Mouse (Mus musculus): ENCODE results near the gene Gabarap. TPM values are rescaled to one million over a fixed set of nuclear protein-coding genes. Genes with fewer than 3 reads are reported as not detected.
A peak's percentile ranks its signal among the peaks of the same experiment; 100 is the strongest.
"Not testable (repeated sequence)": the region's sequence is repeated elsewhere in the genome, so short reads cannot be mapped to it uniquely, and the experiment has no call there.

Gabarap gene
- 495 and 507 TPM in 2 replicates for polyA plus RNA-seq (2015; fragmentation: Nextera tagmentation; extraction: Ambion mirVana)

DNA sequence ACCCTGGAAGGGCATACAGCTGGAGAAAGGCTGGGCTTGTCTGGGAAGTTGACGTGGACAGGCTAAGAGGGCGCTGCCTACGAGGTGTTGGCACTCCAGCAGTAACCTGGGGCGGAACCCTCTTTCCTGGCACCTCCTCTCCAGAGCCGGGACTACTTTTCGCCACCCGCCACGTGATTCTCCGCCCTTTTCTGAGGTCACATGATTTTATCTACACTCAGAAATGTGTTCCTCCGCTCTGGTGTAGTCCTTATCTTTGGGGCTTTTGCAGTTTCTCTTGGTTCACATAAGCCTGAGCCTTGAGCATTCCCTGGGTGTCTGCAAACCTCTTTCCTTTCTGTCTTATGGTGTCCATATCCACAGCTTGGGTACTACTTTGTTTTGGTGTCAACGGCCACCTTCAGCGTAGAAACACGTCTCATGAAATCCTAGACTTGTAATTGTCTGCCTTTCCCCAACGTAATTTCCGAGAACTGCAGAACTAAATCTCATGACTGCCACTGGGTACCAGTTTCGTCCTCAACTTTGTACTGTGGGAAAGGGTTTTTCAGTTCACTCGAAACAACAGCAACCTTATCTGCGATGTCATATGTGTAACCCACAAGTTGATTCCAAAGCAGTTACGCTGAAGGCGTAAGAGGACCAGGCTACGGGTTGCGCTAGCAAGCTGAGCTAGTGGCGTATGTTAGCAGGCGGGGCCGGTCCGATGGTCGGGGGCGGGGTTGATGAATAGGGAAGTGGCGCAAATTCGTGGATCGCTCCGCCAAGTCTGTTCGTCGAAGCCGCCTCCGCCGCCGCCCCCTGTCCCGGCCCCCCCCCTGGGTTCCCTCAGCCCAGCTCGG is at the start of gene Gabarap:
Gene Gabarap (plus strand): TSS at position 294 of the 842 bp plus-strand sequence.
- peak; percentile 73 for ATAC-seq (replicated peaks)
- peaks cover 32% of the 10 kb centered on the region for H3K4me1 ChIP-seq
- H3K36me3 ChIP-seq (replicated peaks) = peaks cover 28% of the 10 kb centered on the region; the same call in 1 of the 2 replicates
- peak within 1 kb of the TSS; percentile 72 for H3K4me2 ChIP-seq
- no peaks in the 10 kb centered on the region for H3K27me3 ChIP-seq (replicated peaks)
- H3K9ac ChIP-seq = peak within 1 kb of the TSS; percentile 90
- no peaks in the 10 kb centered on the region for H3K9me3 ChIP-seq
- under 1% methylated on average over 39 of the region's 40 CpGs for WGBS
- peak within 1 kb of the TSS; percentile 92 for H3K27ac ChIP-seq
- H3K4me3 ChIP-seq = peak within 1 kb of the TSS; percentile 89

DNA sequence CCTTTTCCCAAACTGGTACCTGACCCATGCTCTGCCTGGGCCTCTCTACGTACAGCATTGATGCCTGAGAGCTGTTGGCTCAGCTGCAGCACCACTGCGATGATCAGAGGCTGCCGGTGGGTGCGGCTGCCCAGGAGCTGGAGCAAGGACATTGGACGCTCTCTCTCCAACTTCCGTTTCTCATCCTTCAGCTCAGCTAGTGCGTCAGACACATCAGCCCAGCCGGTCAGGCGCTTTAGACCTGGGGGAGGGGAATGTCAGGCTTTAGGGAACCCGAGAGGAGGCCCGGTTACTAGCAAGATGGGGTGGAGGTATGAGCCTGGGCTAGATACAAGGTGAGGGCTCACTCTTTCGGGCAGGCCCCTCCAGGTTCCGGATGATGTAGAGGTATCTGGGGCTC is 45.7 kb upstream of the Gabarap start:
- Histone ChIP-seq H3K4me3 (no peak overlapping the region), H3K36me3 (replicated peaks) (no peaks in the 10 kb centered on the region), H3K27me3 (replicated peaks) (0 out of 2 replicates have a peak, but pooled peaks cover 4% of the 10 kb centered on the region), H3K4me1 (peaks cover 16% of the 10 kb centered on the region), H3K9me3 (no peaks in the 10 kb centered on the region), H3K9ac (no peak overlapping the region), H3K4me2 (no peak overlapping the region), H3K27ac (no peak overlapping the region)
- WGBS = 83% methylated on average over 13 of the region's 13 CpGs
- ATAC-seq (replicated peaks) = no peak

DNA sequence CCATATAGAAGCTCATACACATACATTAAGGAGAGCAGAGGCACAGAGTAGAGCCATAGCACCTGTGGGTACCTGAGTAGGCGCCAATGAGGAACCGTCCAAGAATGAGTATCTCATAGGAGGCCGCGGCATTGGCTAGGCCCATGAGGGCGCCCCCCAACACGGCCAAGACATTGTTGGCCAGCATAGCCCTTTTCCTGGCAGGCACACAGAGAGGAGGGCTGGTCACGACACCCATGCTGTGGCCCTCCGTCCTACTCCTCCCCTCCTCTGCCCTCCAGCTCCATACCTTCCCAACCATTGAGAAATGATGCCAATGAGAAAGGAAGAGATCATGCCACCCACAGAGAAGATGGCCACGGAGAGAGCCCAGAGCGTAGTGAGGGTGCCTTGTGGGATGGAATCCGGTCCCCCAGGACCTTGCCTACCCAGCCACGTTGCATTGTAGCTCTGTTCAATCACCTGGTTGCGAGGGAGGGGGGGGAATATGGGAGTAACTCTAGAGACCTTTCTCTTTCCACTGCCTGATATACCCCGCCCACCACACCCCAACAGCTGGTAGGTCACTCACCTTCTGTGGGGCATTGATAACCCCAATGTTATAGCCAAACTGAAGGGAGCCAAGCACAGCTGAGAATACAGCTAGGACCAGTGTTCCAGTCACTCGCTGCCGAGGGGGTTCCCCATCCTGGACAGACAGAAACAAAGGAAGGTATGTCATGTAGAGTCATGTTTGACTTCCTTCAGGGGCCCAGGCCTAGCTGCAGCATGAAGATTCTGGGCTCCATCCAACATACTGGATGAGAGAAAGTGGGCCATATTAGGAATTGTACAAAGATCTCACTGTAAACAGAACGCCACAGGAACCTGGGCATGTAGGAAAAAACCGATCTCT is 44.7 kb upstream of the Gabarap start:
- H3K9me3 ChIP-seq = no peaks in the 10 kb centered on the region
- H3K27ac ChIP-seq = no peak overlapping the region
- no peak overlapping the region for H3K4me2 ChIP-seq
- H3K36me3 ChIP-seq (replicated peaks) = no peaks in the 10 kb centered on the region
- WGBS = 93% methylated on average over 18 of the region's 18 CpGs
- H3K27me3 ChIP-seq (replicated peaks) = 0 out of 2 replicates have a peak, but pooled peaks cover 4% of the 10 kb centered on the region
- ATAC-seq (replicated peaks) = no peak
- no peak overlapping the region for H3K4me3 ChIP-seq
- peaks cover 16% of the 10 kb centered on the region for H3K4me1 ChIP-seq
- H3K9ac ChIP-seq = no peak overlapping the region

DNA sequence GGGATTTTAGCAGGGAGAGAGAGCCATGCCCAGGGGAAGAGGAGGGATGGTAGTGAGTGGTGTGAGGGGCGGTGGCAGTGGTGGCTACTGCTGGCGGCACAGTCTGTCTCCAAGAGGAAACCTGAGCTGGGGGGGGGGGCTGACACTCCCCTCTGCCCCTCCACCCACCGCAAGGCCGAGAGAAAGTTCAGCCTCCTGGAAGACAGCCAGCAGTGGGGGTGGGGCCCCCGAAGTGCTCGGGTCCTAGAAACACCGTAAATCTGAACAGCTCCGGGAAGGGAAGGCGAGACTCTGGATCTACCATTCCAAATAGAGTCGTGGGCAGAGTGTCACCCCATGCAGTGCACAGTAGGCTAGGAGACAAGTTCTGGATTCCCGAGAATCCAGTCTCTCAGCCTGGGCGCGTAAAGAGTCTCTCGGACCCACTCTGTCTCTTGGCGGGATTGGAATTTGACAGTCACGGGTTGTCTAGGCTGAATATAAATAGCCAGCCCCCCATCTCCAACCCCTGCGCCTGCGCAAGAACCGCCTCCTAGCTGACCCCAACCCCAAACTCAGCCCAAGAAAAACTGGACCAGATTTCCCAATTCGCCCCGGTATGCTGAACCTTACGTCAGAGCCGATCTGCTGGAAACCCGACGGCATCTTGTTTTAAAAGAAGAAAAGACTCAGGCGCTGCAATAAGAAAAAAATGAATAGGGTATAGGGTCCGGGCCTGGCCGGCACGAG is 43.4 kb upstream of the Gabarap start:
- Histone ChIP-seq H3K36me3 (replicated peaks) (no peaks in the 10 kb centered on the region), H3K9ac (peak overlapping the region; percentile 25; the same call in 1 of the 2 replicates), H3K4me2 (peak overlapping the region; percentile 55), H3K4me3 (peak overlapping the region; percentile 44), H3K9me3 (no peaks in the 10 kb centered on the region), H3K27ac (no peak overlapping the region), H3K4me1 (peaks cover 16% of the 10 kb centered on the region), H3K27me3 (replicated peaks) (0 out of 2 replicates have a peak, but pooled peaks cover 7% of the 10 kb centered on the region)
- ATAC-seq (replicated peaks) = peak; percentile 41
- 3% methylated on average over 29 of the region's 29 CpGs for WGBS

DNA sequence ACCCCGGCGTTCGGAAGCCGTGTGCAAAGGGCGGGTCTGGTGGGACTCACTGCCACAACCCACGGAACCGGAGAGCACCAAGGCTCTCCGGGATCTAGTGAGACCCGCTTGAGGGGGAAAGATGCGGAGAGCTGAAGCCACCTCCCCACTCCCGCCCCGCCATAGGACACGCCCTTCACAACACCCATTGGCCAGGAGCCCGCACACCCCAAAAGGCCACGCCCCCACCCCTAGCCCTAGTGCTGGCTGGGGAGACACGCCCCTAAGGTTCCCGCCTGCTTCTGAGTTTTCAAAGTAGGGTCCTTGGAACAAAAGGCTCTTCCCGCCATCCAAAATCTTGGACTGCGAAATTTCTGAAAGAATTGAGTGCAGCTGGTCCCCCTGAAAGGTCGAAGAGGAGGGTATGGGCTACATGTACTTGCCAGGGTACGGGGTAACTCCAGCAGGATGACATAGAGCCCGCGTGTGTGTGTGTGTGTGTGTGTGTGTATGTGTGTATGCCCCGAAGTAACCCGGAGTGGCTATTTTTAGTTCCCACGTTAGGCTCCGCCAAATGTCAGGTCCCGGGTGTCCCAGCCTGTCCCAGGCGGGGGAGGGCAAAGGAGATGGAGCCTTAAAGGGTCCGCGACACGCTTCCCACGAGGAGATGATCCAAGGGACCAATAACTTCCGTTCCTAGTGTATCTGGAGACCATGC is 42.7 kb upstream of the Gabarap start, which contains the start of gene Slc2a4:
Gene Slc2a4 (minus strand): TSS at position 123 of the 697 bp plus-strand sequence.
- Histone ChIP-seq H3K27ac (0 out of 2 replicates have a peak within 1 kb of the TSS, but pooled peaks have one; percentile 16), H3K27me3 (replicated peaks) (0 out of 2 replicates have a peak, but pooled peaks cover 7% of the 10 kb centered on the region), H3K4me2 (peak within 1 kb of the TSS; percentile 55), H3K9ac (peak within 1 kb of the TSS; percentile 25; the same call in 1 of the 2 replicates), H3K4me3 (peak within 1 kb of the TSS; percentile 44), H3K9me3 (no peaks in the 10 kb centered on the region), H3K4me1 (peaks cover 16% of the 10 kb centered on the region), H3K36me3 (replicated peaks) (no peaks in the 10 kb centered on the region)
- ATAC-seq (replicated peaks) = peak; percentile 91
- 0% methylated on average over 34 of the region's 34 CpGs for WGBS

DNA sequence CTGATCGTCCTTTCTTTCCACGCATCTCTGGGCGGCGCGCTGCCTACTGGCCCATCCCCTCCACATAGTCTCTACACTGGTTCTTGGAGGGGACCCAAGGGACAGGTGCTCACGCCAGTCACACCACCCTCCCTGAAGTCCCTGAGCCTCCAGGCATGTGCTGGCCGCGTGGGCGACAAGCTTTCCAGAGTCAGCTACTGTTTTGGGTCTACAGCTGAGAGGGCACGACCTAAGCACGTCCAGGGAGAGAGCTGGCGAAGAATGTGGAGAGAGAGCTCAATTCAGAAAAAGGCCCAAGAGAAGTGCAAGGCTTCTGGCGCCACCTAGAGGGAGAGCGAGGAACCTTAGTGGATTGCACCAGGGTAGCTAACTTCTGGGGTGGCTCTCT is 42.2 kb upstream of the Gabarap start:
- Histone ChIP-seq H3K4me3 (peak overlapping the region; percentile 44), H3K9me3 (no peaks in the 10 kb centered on the region), H3K36me3 (replicated peaks) (no peaks in the 10 kb centered on the region), H3K4me1 (peaks cover 16% of the 10 kb centered on the region), H3K27me3 (replicated peaks) (0 out of 2 replicates have a peak, but pooled peaks cover 7% of the 10 kb centered on the region), H3K27ac (0 out of 2 replicates have a peak overlapping the region, but pooled peaks have one; percentile 16), H3K9ac (no peak overlapping the region), H3K4me2 (peak overlapping the region; percentile 55)
- WGBS = under 1% methylated on average over 14 of the region's 14 CpGs
- ATAC-seq (replicated peaks) = peak; percentile 71

DNA sequence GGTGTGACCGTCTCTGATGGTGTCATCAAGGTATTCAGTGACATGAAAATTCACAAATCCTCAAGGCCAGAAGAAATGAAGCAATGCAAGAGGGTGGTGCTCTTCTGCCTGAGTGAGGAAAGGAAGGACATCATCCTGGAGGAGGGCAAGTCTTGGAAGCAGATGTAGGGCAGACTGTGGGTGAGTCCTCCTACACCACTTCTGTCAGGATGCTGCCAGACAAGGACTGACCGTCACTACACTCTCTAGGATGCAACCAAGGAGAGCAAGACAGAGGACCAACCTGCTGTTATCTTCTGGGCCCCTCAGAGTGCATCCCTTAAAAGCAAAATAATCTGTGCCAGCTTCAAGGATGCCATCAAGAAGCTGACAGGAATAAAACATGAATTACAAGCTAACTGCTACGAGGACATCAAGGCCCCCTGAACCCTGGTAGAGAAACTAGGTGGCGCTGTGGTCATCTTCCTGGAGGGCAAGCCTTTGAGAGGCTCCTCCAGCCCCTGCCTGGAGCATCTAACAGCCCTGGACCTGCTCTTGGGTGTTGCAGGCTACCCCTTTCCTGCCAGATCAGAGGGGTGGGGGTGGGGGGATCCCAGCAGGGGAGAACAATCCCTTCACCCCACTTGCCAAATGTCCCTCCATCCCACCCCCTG is 40.0 kb upstream of the Gabarap start:
- Histone ChIP-seq H3K27ac (no peak overlapping the region), H3K4me3 (no peak overlapping the region), H3K4me1 (peaks cover 16% of the 10 kb centered on the region), H3K9me3 (no peaks in the 10 kb centered on the region), H3K4me2 (no peak overlapping the region), H3K27me3 (replicated peaks) (0 out of 2 replicates have a peak, but pooled peaks cover 7% of the 10 kb centered on the region), H3K9ac (no peak overlapping the region), H3K36me3 (replicated peaks) (no peaks in the 10 kb centered on the region)
- WGBS = 41% methylated on average over 4 of the region's 4 CpGs
- no peak for ATAC-seq (replicated peaks)

DNA sequence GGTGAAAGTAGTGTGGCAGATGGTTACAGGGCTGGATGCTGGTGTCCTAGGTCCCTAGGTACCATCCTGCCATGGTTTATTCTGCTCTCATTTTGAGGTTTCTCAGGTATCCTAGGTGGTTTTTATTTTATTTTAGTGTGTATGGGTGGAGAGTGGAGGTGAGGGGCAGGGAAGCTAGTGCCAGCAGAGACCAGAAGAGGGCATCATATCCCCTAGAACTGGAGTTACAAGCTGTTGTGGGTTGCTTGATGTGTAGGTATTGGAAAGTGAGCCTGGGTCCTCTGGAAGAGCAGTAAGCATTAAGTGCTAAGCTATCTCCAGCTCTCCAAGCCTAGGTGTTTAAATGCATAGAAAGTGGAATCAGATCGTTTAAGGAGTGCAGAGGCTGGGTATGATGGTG is 38.7 kb upstream of the Gabarap start:
- Histone ChIP-seq H3K27ac (no peak overlapping the region), H3K4me2 (no peak overlapping the region), H3K9ac (no peak overlapping the region), H3K4me3 (no peak overlapping the region), H3K4me1 (peaks cover 15% of the 10 kb centered on the region), H3K27me3 (replicated peaks) (0 out of 2 replicates have a peak, but pooled peaks cover 13% of the 10 kb centered on the region), H3K36me3 (replicated peaks) (no peaks in the 10 kb centered on the region), H3K9me3 (no peaks in the 10 kb centered on the region)
- WGBS = 50% methylated on average over 1 of the region's 1 CpGs
- no peak for ATAC-seq (replicated peaks)

DNA sequence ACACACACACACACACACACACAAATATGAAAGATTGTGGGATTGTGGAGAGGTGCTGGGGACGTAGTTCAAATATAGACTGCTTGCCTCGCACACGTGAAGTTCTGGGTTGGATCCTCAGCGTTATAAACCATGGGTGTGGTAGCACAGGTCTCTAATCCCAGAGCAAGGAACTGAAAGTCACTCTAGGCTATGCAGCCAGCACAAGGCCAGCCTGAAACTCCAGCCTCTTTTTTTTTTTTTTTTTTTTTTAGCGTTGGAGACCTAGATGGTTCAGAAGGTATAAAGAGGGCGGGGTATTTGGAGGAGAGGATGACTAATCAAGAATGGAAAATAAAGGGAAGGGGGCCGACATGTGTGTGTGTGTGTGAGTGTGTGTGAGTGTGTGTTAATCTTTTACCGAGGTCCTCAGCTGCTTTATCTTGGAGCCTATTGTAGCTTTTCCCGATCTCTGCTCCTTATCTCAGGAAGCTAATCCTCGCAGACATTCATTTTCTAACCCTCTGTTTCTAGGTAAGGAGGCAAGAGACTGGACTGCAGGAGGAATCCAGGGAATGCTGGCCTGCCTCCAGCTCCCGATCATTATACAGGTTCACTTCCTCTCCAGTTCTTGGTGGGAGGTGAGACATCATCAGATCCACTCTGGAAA is 37.6 kb upstream of the Gabarap start:
- ATAC-seq (replicated peaks) = no peak
- Histone ChIP-seq H3K36me3 (replicated peaks) (no peaks in the 10 kb centered on the region), H3K9me3 (no peaks in the 10 kb centered on the region), H3K4me3 (no peak overlapping the region), H3K9ac (no peak overlapping the region), H3K4me2 (no peak overlapping the region), H3K4me1 (peaks cover 4% of the 10 kb centered on the region), H3K27ac (no peak overlapping the region), H3K27me3 (replicated peaks) (0 out of 2 replicates have a peak, but pooled peaks cover 13% of the 10 kb centered on the region)
- 64% methylated on average over 11 of the region's 11 CpGs for WGBS

DNA sequence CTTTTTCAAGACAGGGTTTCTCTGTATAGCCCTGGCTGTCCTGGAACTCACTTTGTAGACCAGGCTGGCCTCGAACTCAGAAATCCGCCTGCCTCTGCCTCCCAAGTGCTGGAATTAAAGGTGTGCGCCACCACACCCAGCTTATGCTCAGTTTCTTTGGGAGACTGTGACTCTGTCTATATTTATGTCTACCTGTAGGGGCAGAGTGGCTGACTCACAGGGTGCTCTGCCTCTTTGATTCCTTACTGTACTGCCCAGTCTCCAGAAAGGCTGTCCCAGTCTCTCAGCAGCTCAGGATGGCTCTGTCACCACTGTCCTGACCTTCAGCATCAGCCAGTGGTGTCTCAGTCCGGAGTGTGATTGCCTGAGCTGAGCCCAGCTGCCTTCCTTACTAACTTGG is 35.3 kb upstream of the Gabarap start:
- H3K27ac ChIP-seq; H3K4me2 ChIP-seq; H3K9me3 ChIP-seq; H3K4me3 ChIP-seq; ATAC-seq (replicated peaks); H3K9ac ChIP-seq; H3K36me3 ChIP-seq (replicated peaks); H3K4me1 ChIP-seq: not testable (repeated sequence)
- WGBS = 79% methylated on average over 4 of the region's 4 CpGs
- H3K27me3 ChIP-seq (replicated peaks) = 0 out of 2 replicates have a peak, but pooled peaks cover 12% of the 10 kb centered on the region
